Mouse (Mus musculus) adipocyte (in vitro differentiated cells): ENCODE measurements around the gene Gm4847.

ENCODE experiments used
- DNase-seq: peaks from one replicate; pipeline ENCODE4 v3.0.0-alpha.2; 2016; ENCODE audit warnings: low spot score

Gene Gm4847

GRCm38 (mm10) chr1:166647593-166647992, at the start of gene Gm4847:
TSS of gene Gm4847 (minus strand) at chr1:166647693.
- DNase-seq = no peak

DNA sequence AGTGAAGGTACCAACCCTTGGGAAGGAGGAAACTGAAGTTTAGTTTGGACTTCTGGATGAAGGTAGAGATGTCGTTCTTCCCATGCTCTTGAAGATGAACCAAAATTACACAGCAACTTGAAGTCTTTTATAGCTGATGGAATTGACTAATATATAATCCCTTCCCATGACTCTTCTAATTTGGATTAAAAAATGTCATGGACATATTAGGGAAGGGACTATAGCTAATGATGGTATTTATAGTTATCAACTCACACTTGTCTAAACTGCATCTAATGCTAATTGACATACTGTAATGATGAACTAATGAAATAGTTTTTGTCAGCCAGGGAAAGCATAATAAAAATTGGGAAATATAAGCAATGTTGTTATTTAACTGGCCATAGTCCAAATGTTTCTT, 34.3 kb upstream of the Gm4847 start, which contains the start of gene Fmo9:
TSS of gene Fmo9 (minus strand) at position 101 of the 400 bp plus-strand sequence.
- DNase-seq = no peak

- no peak for DNase-seq
Observed at GRCm38 (mm10) chr1:166669264-166669663, 21.8 kb upstream of the Gm4847 start.

- no peak for DNase-seq
Observed at GRCm38 (mm10) chr1:166660800-166661199, 13.3 kb upstream of the Gm4847 start.
